Mouse (Mus musculus) limb, embryonic 14.5 days (tissue): ENCODE measurements around the gene Rnf32. TPM values are rescaled to one million over a fixed set of nuclear protein-coding genes. Genes with fewer than 3 reads are reported as not detected.

ENCODE experiments used
- ATAC-seq: fragments of 200-750 bp; cut with Nextera tagmentation; 2 replicates; pipeline ENCODE4 v1.8.0; 2017; ENCODE audit warnings: low read depth, moderate number of reproducible peaks, moderate TSS enrichment; ENCODE audit not compliant: low FRiP score
- DNase-seq: peaks from one replicate; pipeline ENCODE4 v3.0.0-alpha.2; 2015; ENCODE audit warnings: low spot score
- H3K27ac ChIP-seq: fragments of 300-500 bp; sonication (generic); replicated peaks from 2 replicates; pipeline ENCODE4 v1.5.1; 2014; ENCODE audit warnings: low read depth, mild to moderate bottlenecking, low read length, moderate library complexity, mixed read lengths
- H3K27me3 ChIP-seq: fragments of 300-500 bp; sonication (generic); 2 replicates; pipeline ENCODE4 v1.6.1; 2014; ENCODE audit warnings: low read length, mixed read lengths; ENCODE audit not compliant: control insufficient read depth, insufficient read depth
- H3K36me3 ChIP-seq: fragments of 300-500 bp; sonication (generic); 2 replicates; pipeline ENCODE4 v1.6.1; 2014; ENCODE audit warnings: mild to moderate bottlenecking, low read length, moderate library complexity, mixed read lengths; ENCODE audit not compliant: control insufficient read depth, insufficient read depth
- H3K4me1 ChIP-seq: fragments of 300-500 bp; sonication (generic); 2 replicates; pipeline ENCODE4 v1.6.1; 2014; ENCODE audit warnings: antibody characterized with exemption, low read length, mixed read lengths; ENCODE audit not compliant: control insufficient read depth, insufficient read depth
- H3K4me2 ChIP-seq: fragments of 300-500 bp; sonication (generic); replicated peaks from 2 replicates; pipeline ENCODE4 v1.6.1; 2014; ENCODE audit warnings: low read depth, mild to moderate bottlenecking, low read length, moderate library complexity; ENCODE audit not compliant: severe bottlenecking
- H3K4me3 ChIP-seq: fragments of 300-500 bp; sonication (generic); replicated peaks from 2 replicates; pipeline ENCODE4 v1.5.1; 2014; ENCODE audit warnings: low read length
- H3K9ac ChIP-seq: fragments of 300-500 bp; sonication (generic); 2 replicates; pipeline ENCODE4 v1.6.1; 2014; ENCODE audit warnings: mild to moderate bottlenecking, low read depth, low read length, moderate library complexity; ENCODE audit not compliant: severe bottlenecking
- H3K9me3 ChIP-seq: fragments of 300-500 bp; sonication (generic); 2 replicates; pipeline ENCODE4 v1.6.1; 2016; ENCODE audit warnings: low read length; ENCODE audit not compliant: control insufficient read depth
- POLR2A ChIP-seq: fragments of 200-500 bp; IDR thresholded peaks from 2 replicates; pipeline ENCODE4 v1.8.0; 2012; ENCODE audit warnings: inconsistent platforms, mild to moderate bottlenecking, moderate library complexity, borderline replicate concordance; ENCODE audit not compliant: insufficient read depth, insufficient read length; ENCODE audit errors: extremely low read depth
- WGBS: fragments of 180-500 bp; shearing (Covaris S2); extraction: QIAGEN DNeasy Blood & Tissue Kit; methylation state at CpG from one replicate; pipeline ENCODE4 v1.1.7; 2014; 5-methylcytosine and 5-hydroxymethylcytosine counted together
- polyA plus RNA-seq, 2 experiments: library from polyadenylated mRNA; depleted of rRNA in 1 of 2; stranded (reverse) in 1 of 2; unstranded in 1 of 2; fragments of >200 nt; fragmentation: Nextera tagmentation in 1 of 2; extraction: Ambion mirVana in 1 of 2; gene quantifications; 2 replicates each; pipeline versions ENCODE4 v1.2.1 to v1.2.3; 2012 to 2014

The Rnf32 gene
- polyA plus RNA-seq, 2 experiments, result 3.4 to 4.5 TPM

GRCm38 (mm10) chr5:29171165-29171564 is 24.6 kb upstream of the Rnf32 start:
- Histone ChIP-seq H3K9ac (no peak overlapping the region), H3K36me3 (no peaks in the 10 kb centered on the region), H3K4me3 (no peak overlapping the region), H3K4me1 (no peaks in the 10 kb centered on the region), H3K9me3 (no peaks in the 10 kb centered on the region), H3K27ac (no peak overlapping the region), H3K27me3 (no peaks in the 10 kb centered on the region), H3K4me2 (no peak overlapping the region)
- no peak for DNase-seq
- no peak for ATAC-seq
- no peak for TF ChIP-seq POLR2A

GRCm38 (mm10) chr5:29186798-29187197 is 9.0 kb upstream of the Rnf32 start:
- no peak overlapping the region for H3K9ac ChIP-seq
- H3K4me2 ChIP-seq, result no peak overlapping the region
- H3K9me3 ChIP-seq, result no peaks in the 10 kb centered on the region
- no peaks in the 10 kb centered on the region for H3K27me3 ChIP-seq
- H3K4me3 ChIP-seq, result no peak overlapping the region
- WGBS, result 80% methylated on average over 5 of the region's 5 CpGs
- no peaks in the 10 kb centered on the region for H3K36me3 ChIP-seq
- TF ChIP-seq POLR2A, result no peak
- H3K27ac ChIP-seq, result no peak overlapping the region
- ATAC-seq (no peak), DNase-seq (no peak)
- no peaks in the 10 kb centered on the region for H3K4me1 ChIP-seq

- DNase-seq (no peak), ATAC-seq (no peak)
- Histone ChIP-seq H3K9ac (peak overlapping the region; percentile 84), H3K4me2 (peak overlapping the region; percentile 75), H3K9me3 (no peaks in the 10 kb centered on the region), H3K4me1 (peaks cover 6% of the 10 kb centered on the region; the same call in 1 of the 2 replicates), H3K27ac (peak overlapping the region; percentile 80), H3K4me3 (peak overlapping the region; percentile 55), H3K27me3 (no peaks in the 10 kb centered on the region), H3K36me3 (no peaks in the 10 kb centered on the region)
- WGBS, result 3% methylated on average over 9 of the region's 9 CpGs
- no peak for TF ChIP-seq POLR2A
These were observed 592 bp upstream of the Rnf32 start for GRCm38 (mm10) chr5:29195231-29195569.

DNA sequence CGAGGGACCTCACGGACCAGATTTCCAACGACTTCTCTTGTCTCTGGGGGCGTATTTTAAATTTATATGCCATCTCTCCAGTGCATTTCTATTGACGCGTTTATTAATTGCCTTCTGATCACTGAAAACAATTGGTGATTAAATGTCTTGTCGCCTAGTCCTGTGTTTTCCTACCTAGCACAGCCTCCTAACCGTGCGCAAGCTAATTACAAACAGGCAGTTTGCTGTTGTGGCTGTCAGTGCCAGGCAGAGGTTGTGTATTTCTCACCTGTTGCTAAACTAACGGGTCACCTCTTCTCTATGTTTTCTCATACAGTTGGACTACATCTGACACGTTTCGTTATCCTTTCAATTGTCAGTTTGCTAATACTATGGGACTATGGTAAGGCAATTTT is 469 bp downstream of the Rnf32 start:
- no peaks in the 10 kb centered on the region for H3K27me3 ChIP-seq
- H3K9me3 ChIP-seq, result no peaks in the 10 kb centered on the region
- ATAC-seq (peak; percentile 4; the same call in 1 of the 2 replicates), DNase-seq (no peak)
- peak overlapping the region; percentile 84 for H3K9ac ChIP-seq
- peak overlapping the region; percentile 75 for H3K4me2 ChIP-seq
- H3K27ac ChIP-seq, result no peak overlapping the region
- TF ChIP-seq POLR2A, result no peak
- WGBS, result 9% methylated on average over 12 of the region's 12 CpGs
- no peaks in the 10 kb centered on the region for H3K36me3 ChIP-seq
- peaks cover 6% of the 10 kb centered on the region; the same call in 1 of the 2 replicates for H3K4me1 ChIP-seq
- H3K4me3 ChIP-seq, result peak overlapping the region; percentile 55

- H3K4me3 ChIP-seq, result no peak overlapping the region
- DNase-seq (no peak), ATAC-seq (no peak)
- H3K27me3 ChIP-seq, result no peaks in the 10 kb centered on the region
- 89% methylated on average over 4 of the region's 4 CpGs for WGBS
- peaks cover 6% of the 10 kb centered on the region; the same call in 1 of the 2 replicates for H3K4me1 ChIP-seq
- no peak overlapping the region for H3K4me2 ChIP-seq
- no peak overlapping the region for H3K27ac ChIP-seq
- TF ChIP-seq POLR2A, result no peak
- H3K9ac ChIP-seq, result no peak overlapping the region
- H3K9me3 ChIP-seq, result no peaks in the 10 kb centered on the region
- no peaks in the 10 kb centered on the region for H3K36me3 ChIP-seq
These were observed 1.4 kb downstream of the Rnf32 start for GRCm38 (mm10) chr5:29197187-29197586.

- Histone ChIP-seq H3K4me3 (no peak overlapping the region), H3K4me1 (peaks cover 6% of the 10 kb centered on the region; the same call in 1 of the 2 replicates), H3K9ac (no peak overlapping the region), H3K27me3 (no peaks in the 10 kb centered on the region), H3K9me3 (no peaks in the 10 kb centered on the region), H3K4me2 (no peak overlapping the region), H3K27ac (no peak overlapping the region), H3K36me3 (no peaks in the 10 kb centered on the region)
- no peak for TF ChIP-seq POLR2A
- ATAC-seq (no peak), DNase-seq (no peak)
- WGBS, result 79% methylated on average over 4 of the region's 4 CpGs
These were observed 3.2 kb downstream of the Rnf32 start for GRCm38 (mm10) chr5:29198960-29199488.
